Mouse (Mus musculus): ENCODE results near the gene Stkld1. TPM values are rescaled to one million over a fixed set of nuclear protein-coding genes. Genes with fewer than 3 reads are reported as not detected.

Gene Stkld1
- polyA plus RNA-seq, 1 experiment from 2014 or later = 0.10 TPM

DNA sequence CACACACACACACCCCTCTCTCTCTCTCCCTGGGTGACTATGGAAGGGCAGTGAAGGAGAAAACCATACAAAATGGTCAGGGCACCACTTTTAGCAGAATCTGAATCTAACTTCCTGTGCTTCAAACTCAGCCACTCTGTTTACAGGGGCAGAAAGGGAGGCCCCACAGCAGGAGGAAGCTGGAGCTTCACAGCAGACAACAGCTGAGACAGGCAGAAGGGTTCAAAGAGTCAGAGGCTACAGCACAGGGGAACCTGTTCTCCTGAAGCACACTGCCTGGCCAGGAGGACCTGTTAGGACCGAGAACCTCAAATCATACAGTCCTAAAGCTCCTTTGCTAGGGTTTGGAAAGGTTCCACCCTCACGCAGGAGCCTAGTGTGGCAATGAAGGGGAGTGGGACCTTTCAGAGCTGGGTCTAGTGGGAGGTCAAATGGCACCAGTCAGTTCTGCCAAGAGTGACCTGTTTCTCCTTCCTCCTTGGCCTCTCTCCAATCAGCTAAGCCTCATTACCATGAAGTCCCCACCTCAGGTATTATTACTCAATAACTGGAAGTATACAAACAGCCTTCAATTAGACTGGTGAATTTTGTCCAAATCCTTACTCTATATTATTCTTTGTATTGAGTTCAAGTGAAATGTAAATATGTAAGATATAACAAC lies 21.0 kb downstream of the Stkld1 start:
- TF ChIP-seq CTCF (IDR thresholded peaks at IDR 0.05; ENCODE audit: low read depth) = no peak
- no peak for ATAC-seq
- WGBS = 79% methylated on average over 2 of the region's 2 CpGs

DNA sequence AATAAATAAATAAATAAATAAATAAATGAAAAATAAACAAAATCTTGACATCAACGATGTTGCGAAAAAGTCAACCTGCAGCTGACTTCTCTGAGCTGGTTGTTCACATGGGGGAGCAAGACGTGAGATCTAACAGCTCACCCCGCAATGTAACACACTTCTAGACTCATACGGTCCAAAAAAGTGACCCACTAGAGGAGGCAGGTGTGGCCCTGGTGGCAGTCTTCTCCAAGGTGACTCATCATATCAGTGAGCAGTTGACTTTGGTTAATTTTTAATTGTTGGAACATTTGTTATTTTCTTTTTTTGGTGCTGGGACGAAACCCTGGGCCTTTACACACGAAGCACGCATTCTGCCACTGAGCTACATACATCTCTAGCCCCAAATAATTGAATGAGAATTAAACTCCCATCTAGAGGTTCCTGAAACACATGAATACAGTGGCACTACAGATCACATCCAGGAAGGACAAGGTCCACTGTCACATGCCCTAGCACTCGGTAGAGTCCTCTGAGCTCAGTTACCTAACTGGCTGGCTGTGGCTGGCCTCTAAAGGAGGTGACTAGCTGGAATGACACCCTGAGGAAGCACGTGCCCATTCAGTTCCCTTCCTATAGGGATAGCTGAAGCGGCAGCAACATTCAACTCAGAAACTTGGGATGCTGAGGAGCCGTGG lies 23.1 kb downstream of the Stkld1 start:
- ATAC-seq = peak; percentile 98
- Histone ChIP-seq H3K27ac (ENCODE audit: low read depth, low read length) (peak overlapping the region; percentile 91), H3K4me1 (replicated peaks; ENCODE audit: control insufficient read depth, insufficient read depth, low read length) (no peaks in the 10 kb centered on the region), H3K27me3 (replicated peaks; ENCODE audit: control insufficient read depth, insufficient read depth, low read length) (no peaks in the 10 kb centered on the region), H3K4me2 (replicated peaks; ENCODE audit: low read depth) (no peak overlapping the region), H3K9me3 (ENCODE audit: control insufficient read depth) (no peaks in the 10 kb centered on the region), H3K9ac (ENCODE audit: low read depth, low read length) (no peak overlapping the region), H3K36me3 (ENCODE audit: control insufficient read depth, insufficient read depth) (peaks cover 83% of the 10 kb centered on the region), H3K4me3 (ENCODE audit: low read depth, low read length) (no peak overlapping the region)
- TF ChIP-seq CTCF (IDR thresholded peaks at IDR 0.05; ENCODE audit: low read depth) = no peak
- WGBS = 53% methylated on average over 12 of the region's 12 CpGs

More for the DNA sequence above, 21.0 kb downstream of the Stkld1 start:
- no peak overlapping the region for H3K9ac ChIP-seq (ENCODE audit: low read depth, low read length)
- H3K9me3 ChIP-seq (ENCODE audit: control insufficient read depth) = no peaks in the 10 kb centered on the region
- no peak overlapping the region for H3K4me2 ChIP-seq (replicated peaks; ENCODE audit: low read depth)
- peak overlapping the region; percentile 30; the same call in 1 of the 2 replicates for H3K27ac ChIP-seq (ENCODE audit: low read depth, low read length)
- H3K4me1 ChIP-seq (replicated peaks; ENCODE audit: control insufficient read depth, insufficient read depth, low read length) = no peaks in the 10 kb centered on the region
- H3K36me3 ChIP-seq (ENCODE audit: control insufficient read depth, insufficient read depth) = peaks cover 78% of the 10 kb centered on the region
- H3K27me3 ChIP-seq (replicated peaks; ENCODE audit: control insufficient read depth, insufficient read depth, low read length) = no peaks in the 10 kb centered on the region
- no peak overlapping the region for H3K4me3 ChIP-seq (ENCODE audit: low read depth, low read length)

DNA sequence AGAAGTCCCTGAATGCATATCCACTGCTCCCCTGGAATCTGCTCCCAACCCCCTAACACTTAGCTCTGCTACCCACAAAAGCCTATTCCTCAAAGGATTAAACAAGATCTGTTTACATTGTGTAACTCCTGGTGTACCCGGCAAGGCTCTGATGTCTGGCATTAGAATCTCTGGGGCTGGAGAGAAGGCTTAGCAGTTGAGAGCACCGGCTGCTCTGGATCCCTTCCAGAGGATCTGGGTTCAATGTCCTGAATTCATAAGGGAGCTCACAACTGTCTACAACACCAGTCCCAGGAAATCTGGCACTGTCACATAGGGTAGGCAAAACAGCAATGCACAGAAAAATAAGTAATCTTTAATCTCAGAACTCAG lies 23.6 kb downstream of the Stkld1 start:
- no peak overlapping the region; the same call in 1 of the 2 replicates for H3K4me2 ChIP-seq (replicated peaks; ENCODE audit: low read depth)
- H3K27me3 ChIP-seq (replicated peaks; ENCODE audit: control insufficient read depth, insufficient read depth, low read length) = no peaks in the 10 kb centered on the region
- H3K36me3 ChIP-seq (ENCODE audit: control insufficient read depth, insufficient read depth) = peaks cover 82% of the 10 kb centered on the region
- H3K27ac ChIP-seq (ENCODE audit: low read depth, low read length) = peak overlapping the region; percentile 91
- H3K4me1 ChIP-seq (replicated peaks; ENCODE audit: control insufficient read depth, insufficient read depth, low read length) = no peaks in the 10 kb centered on the region
- no peak for TF ChIP-seq CTCF (IDR thresholded peaks at IDR 0.05; ENCODE audit: low read depth)
- peak; percentile 17; the same call in 1 of the 2 replicates for ATAC-seq
- no peaks in the 10 kb centered on the region for H3K9me3 ChIP-seq (ENCODE audit: control insufficient read depth)
- 37% methylated on average over 2 of the region's 2 CpGs for WGBS
- no peak overlapping the region for H3K9ac ChIP-seq (ENCODE audit: low read depth, low read length)
- H3K4me3 ChIP-seq (ENCODE audit: low read depth, low read length) = no peak overlapping the region

DNA sequence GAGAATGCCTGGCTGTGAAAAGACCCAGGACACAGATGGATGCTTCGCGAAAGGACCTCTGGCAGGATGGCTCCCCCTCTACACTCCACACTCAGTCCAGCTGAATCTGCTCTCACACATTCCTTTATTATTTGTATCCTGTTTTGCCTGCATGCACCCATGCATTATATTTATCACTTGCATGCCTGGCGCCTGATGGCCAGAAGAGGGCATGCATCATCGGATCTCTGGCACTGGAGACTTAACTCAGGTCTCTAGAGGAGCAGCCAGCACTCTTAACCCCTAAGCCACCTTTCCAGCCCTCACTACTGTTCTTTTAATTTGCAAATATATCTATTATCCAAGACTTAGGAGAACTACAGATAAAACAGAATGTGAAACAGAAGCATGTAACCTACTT lies 26.9 kb downstream of the Stkld1 start:
- Histone ChIP-seq H3K4me3 (ENCODE audit: low read depth, low read length) (no peak overlapping the region), H3K9me3 (ENCODE audit: control insufficient read depth) (no peaks in the 10 kb centered on the region), H3K9ac (ENCODE audit: low read depth, low read length) (no peak overlapping the region), H3K36me3 (ENCODE audit: control insufficient read depth, insufficient read depth) (peaks cover 54% of the 10 kb centered on the region), H3K27ac (ENCODE audit: low read depth, low read length) (no peak overlapping the region), H3K27me3 (replicated peaks; ENCODE audit: control insufficient read depth, insufficient read depth, low read length) (no peaks in the 10 kb centered on the region), H3K4me1 (replicated peaks; ENCODE audit: control insufficient read depth, insufficient read depth, low read length) (0 out of 2 replicates have a peak, but pooled peaks cover 3% of the 10 kb centered on the region), H3K4me2 (replicated peaks; ENCODE audit: low read depth) (no peak overlapping the region)
- WGBS = 72% methylated on average over 4 of the region's 4 CpGs
- no peak for ATAC-seq
- TF ChIP-seq CTCF (IDR thresholded peaks at IDR 0.05; ENCODE audit: low read depth) = peak; percentile 66

DNA sequence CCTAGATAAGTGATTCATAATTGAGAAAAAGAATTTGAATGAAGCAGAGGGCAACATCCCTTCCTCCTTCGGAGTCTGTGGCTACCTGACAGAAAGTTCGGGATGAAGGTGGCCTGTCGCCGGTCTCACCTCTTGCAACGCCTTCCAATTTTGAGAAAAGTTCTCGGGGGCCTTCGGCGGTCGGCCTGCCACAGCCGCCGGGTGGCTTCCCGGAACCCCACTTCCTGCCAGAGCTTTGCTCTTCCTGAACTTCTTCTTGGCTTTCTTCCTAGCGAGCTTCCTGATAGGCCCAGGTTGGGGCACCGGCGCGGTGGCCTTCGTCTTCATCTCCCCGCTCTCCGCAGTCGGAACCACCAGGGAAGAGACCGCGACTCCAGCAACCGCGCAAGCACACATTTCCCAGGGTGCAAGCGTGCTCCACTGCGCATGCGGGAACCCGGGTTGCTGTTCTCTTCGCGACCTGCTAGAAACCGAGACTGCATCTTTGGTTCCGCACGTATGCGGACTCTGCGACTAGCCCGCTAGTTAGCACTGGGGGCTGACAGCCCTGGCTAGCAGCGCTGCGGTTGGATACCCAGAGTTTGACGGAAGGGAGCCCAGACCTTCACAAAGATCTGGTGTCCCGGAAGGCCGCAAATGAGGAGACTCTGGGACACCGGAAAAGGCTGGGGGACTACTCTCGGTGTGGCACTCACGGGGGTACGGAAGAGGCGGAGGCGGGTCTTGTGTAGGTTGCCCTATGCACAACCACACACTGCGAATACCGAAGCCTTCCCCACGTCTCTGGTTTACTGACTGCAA lies 30.3 kb downstream of the Stkld1 start, which contains the start of gene Rexo4:
Gene Rexo4, minus strand, starts transcription at position 464 of the 801 bp plus-strand sequence.
- peaks cover 26% of the 10 kb centered on the region for H3K36me3 ChIP-seq (ENCODE audit: control insufficient read depth, insufficient read depth)
- H3K9me3 ChIP-seq (ENCODE audit: control insufficient read depth) = no peaks in the 10 kb centered on the region
- peak; percentile 92 for ATAC-seq
- 0 out of 2 replicates have a peak, but pooled peaks cover 3% of the 10 kb centered on the region for H3K4me1 ChIP-seq (replicated peaks; ENCODE audit: control insufficient read depth, insufficient read depth, low read length)
- peak within 1 kb of the TSS; percentile 79 for H3K4me2 ChIP-seq (replicated peaks; ENCODE audit: low read depth)
- no peaks in the 10 kb centered on the region for H3K27me3 ChIP-seq (replicated peaks; ENCODE audit: control insufficient read depth, insufficient read depth, low read length)
- peak within 1 kb of the TSS; percentile 99 for H3K27ac ChIP-seq (ENCODE audit: low read depth, low read length)
- H3K4me3 ChIP-seq (ENCODE audit: low read depth, low read length) = peak within 1 kb of the TSS; percentile 76
- H3K9ac ChIP-seq (ENCODE audit: low read depth, low read length) = peak within 1 kb of the TSS; percentile 88
- no peak for TF ChIP-seq CTCF (IDR thresholded peaks at IDR 0.05; ENCODE audit: low read depth)
- under 1% methylated on average over 50 of the region's 50 CpGs for WGBS

Measured in intestine, postnatal 0 days (tissue).